Mouse (Mus musculus): ENCODE results near the gene Taldo1. TPM values are rescaled to one million over a fixed set of nuclear protein-coding genes. Genes with fewer than 3 reads are reported as not detected.

Taldo1 gene
- total RNA-seq, 1 experiment from 2014 or later: 1,594 TPM

Other genes with a start within 250 kb of the Taldo1 start
- gene Rnh1, start 219.3 kb upstream of the Taldo1 start, total RNA-seq (2017): 41.0 and 51.8 TPM in 2 replicates
- 13.7 and 23.8 TPM in 2 replicates for gene Hras, start 198.2 kb upstream of the Taldo1 start, total RNA-seq (2017)
- gene Lrrc56, start 198.0 kb upstream of the Taldo1 start, total RNA-seq (2017): 1.9 and 3.9 TPM in 2 replicates
- 2.6 and 3.2 TPM in 2 replicates for gene Lmntd2, start 178.1 kb upstream of the Taldo1 start, total RNA-seq (2017)
- 7.1 and 9.0 TPM in 2 replicates for gene Rassf7, start 176.3 kb upstream of the Taldo1 start, total RNA-seq (2017)
- gene Phrf1, start 163.4 kb upstream of the Taldo1 start, total RNA-seq (2017): 82.6 and 97.8 TPM in 2 replicates
- gene Irf7, start 125.7 kb upstream of the Taldo1 start, total RNA-seq (2017): 122 and 134 TPM in 2 replicates
- gene Cdhr5, start 115.4 kb upstream of the Taldo1 start, total RNA-seq (2017): not detected in 2 replicates
- not detected in 2 replicates for gene Sct, start 113.1 kb upstream of the Taldo1 start, total RNA-seq (2017)
- not detected in 2 replicates for gene Drd4, start 100.2 kb upstream of the Taldo1 start, total RNA-seq (2017)
- 23.2 and 27.9 TPM in 2 replicates for gene Deaf1, start 64.5 kb upstream of the Taldo1 start, total RNA-seq (2017)
- 24.2 and 24.7 TPM in 2 replicates for gene Tmem80, start 64.5 kb upstream of the Taldo1 start, total RNA-seq (2017)
- gene Eps8l2, start 53.3 kb upstream of the Taldo1 start, total RNA-seq (2017): 3.1 and 7.9 TPM in 2 replicates
- gene Gatd1, start 21.9 kb downstream of the Taldo1 start, total RNA-seq (2017): 16.8 and 21.9 TPM in 2 replicates
- gene Cend1, start 37.3 kb downstream of the Taldo1 start, total RNA-seq (2017): 0.25 TPM in 1 of 2 replicates, not detected in the other
- gene Slc25a22, start 45.7 kb downstream of the Taldo1 start, total RNA-seq (2017): 4.9 and 9.7 TPM in 2 replicates
- gene Pidd1, start 51.8 kb downstream of the Taldo1 start, total RNA-seq (2017): 2.9 and 6.5 TPM in 2 replicates
- gene Rplp2, start 55.2 kb downstream of the Taldo1 start, total RNA-seq (2017): 2,224 and 3,167 TPM in 2 replicates
- gene Pnpla2, start 63.0 kb downstream of the Taldo1 start, total RNA-seq (2017): 74.4 and 78.7 TPM in 2 replicates
- 2.8 and 3.2 TPM in 2 replicates for gene Cracr2b, start 68.9 kb downstream of the Taldo1 start, total RNA-seq (2017)
- gene Cd151, start 75.2 kb downstream of the Taldo1 start, total RNA-seq (2017): 29.8 and 31.1 TPM in 2 replicates
- 10.5 and 13.1 TPM in 2 replicates for gene Polr2l, start 82.9 kb downstream of the Taldo1 start, total RNA-seq (2017)
- gene Tspan4, start 83.0 kb downstream of the Taldo1 start, total RNA-seq (2017): not detected in 2 replicates
- 9.9 and 10.4 TPM in 2 replicates for gene Chid1, start 147.7 kb downstream of the Taldo1 start, total RNA-seq (2017)
- 32.4 and 35.7 TPM in 2 replicates for gene Ap2a2, start 170.0 kb downstream of the Taldo1 start, total RNA-seq (2017)

Data from neutrophil, adult 5-6 weeks (primary cell).